Mouse (Mus musculus) limb, embryonic 12.5 days (tissue): ENCODE results near the gene Ndufa13. TPM values are rescaled to one million over a fixed set of nuclear protein-coding genes. Genes with fewer than 3 reads are reported as not detected.

ENCODE experiments used
- ATAC-seq: fragments of 200-750 bp; cut with Nextera tagmentation; 2 replicates; pipeline ENCODE4 v1.8.0; 2017; ENCODE audit warnings: low read depth, moderate TSS enrichment; ENCODE audit not compliant: insufficient number of reproducible peaks, insufficient read depth, low FRiP score, low TSS enrichment
- H3K27ac ChIP-seq: fragments of 300-500 bp; sonication (generic); 2 replicates; pipeline ENCODE4 v1.5.1; 2016; ENCODE audit warnings: mild to moderate bottlenecking, moderate library complexity
- H3K27me3 ChIP-seq: fragments of 300-500 bp; sonication (generic); 2 replicates; pipeline ENCODE4 v1.6.1; 2016; ENCODE audit warnings: mild to moderate bottlenecking, moderate library complexity
- H3K36me3 ChIP-seq: fragments of 300-500 bp; sonication (generic); 2 replicates; pipeline ENCODE4 v1.6.1; 2016; ENCODE audit warnings: mild to moderate bottlenecking, moderate library complexity
- H3K4me1 ChIP-seq: fragments of 300-500 bp; sonication (generic); replicated peaks from 2 replicates; pipeline ENCODE4 v1.6.1; 2016
- H3K4me2 ChIP-seq: fragments of 300-500 bp; sonication (generic); 2 replicates; pipeline ENCODE4 v1.6.1; 2016; ENCODE audit warnings: mild to moderate bottlenecking, moderate library complexity
- H3K4me3 ChIP-seq: fragments of 300-500 bp; sonication (generic); replicated peaks from 2 replicates; pipeline ENCODE4 v1.5.1; 2016; ENCODE audit warnings: mild to moderate bottlenecking
- H3K9ac ChIP-seq: fragments of 300-500 bp; sonication (generic); replicated peaks from 2 replicates; pipeline ENCODE4 v1.6.1; 2016; ENCODE audit warnings: mild to moderate bottlenecking, moderate library complexity
- H3K9me3 ChIP-seq: fragments of 300-500 bp; sonication (generic); 2 replicates; pipeline ENCODE4 v1.6.1; 2016; ENCODE audit warnings: mild to moderate bottlenecking, moderate library complexity
- WGBS: fragments of 180-500 bp; shearing (Covaris S2); methylation state at CpG from one replicate; pipeline ENCODE4 v1.1.7; 2016; 5-methylcytosine and 5-hydroxymethylcytosine counted together
- polyA plus RNA-seq: library from polyadenylated mRNA; unstranded; fragments of >200 nt; fragmentation: Nextera tagmentation; extraction: Ambion mirVana; gene quantifications from 2 replicates; pipeline ENCODE4 v1.2.1, GENCODE M21; 2016

Ndufa13 gene
- polyA plus RNA-seq, 1 experiment from 2014 or later = 172 TPM

- no peak for ATAC-seq
- H3K9me3 ChIP-seq = no peaks in the 10 kb centered on the region
- H3K36me3 ChIP-seq = peaks cover 36% of the 10 kb centered on the region
- H3K4me1 ChIP-seq = peaks cover 38% of the 10 kb centered on the region
- peaks cover 68% of the 10 kb centered on the region for H3K27me3 ChIP-seq
- H3K4me3 ChIP-seq = no peak overlapping the region
- H3K27ac ChIP-seq = no peak overlapping the region
- H3K9ac ChIP-seq = no peak overlapping the region
- H3K4me2 ChIP-seq = no peak overlapping the region
- 41% methylated on average over 19 of the region's 19 CpGs for WGBS
Observed at GRCm38 (mm10) chr8:69890813-69891241, 11.5 kb downstream of the Ndufa13 start.

GRCm38 (mm10) chr8:69888902-69889301, 13.5 kb downstream of the Ndufa13 start:
- Histone ChIP-seq H3K4me1 (peaks cover 37% of the 10 kb centered on the region), H3K9me3 (no peaks in the 10 kb centered on the region), H3K9ac (no peak overlapping the region; the same call in 1 of the 2 replicates), H3K27ac (no peak overlapping the region), H3K36me3 (peaks cover 19% of the 10 kb centered on the region), H3K4me2 (peak overlapping the region; percentile 50), H3K27me3 (peaks cover 88% of the 10 kb centered on the region), H3K4me3 (peak overlapping the region; percentile 30)
- WGBS = 4% methylated on average over 32 of the region's 32 CpGs
- no peak for ATAC-seq

- peaks cover 13% of the 10 kb centered on the region for H3K36me3 ChIP-seq
- no peak for ATAC-seq
- peaks cover 93% of the 10 kb centered on the region for H3K27me3 ChIP-seq
- H3K4me3 ChIP-seq = peak overlapping the region; percentile 30
- H3K4me1 ChIP-seq = peaks cover 37% of the 10 kb centered on the region
- H3K9ac ChIP-seq = no peak overlapping the region
- no peaks in the 10 kb centered on the region for H3K9me3 ChIP-seq
- H3K4me2 ChIP-seq = peak overlapping the region; percentile 50
- 7% methylated on average over 24 of the region's 24 CpGs for WGBS
- H3K27ac ChIP-seq = no peak overlapping the region
Observed at GRCm38 (mm10) chr8:69888244-69888866, 14.0 kb downstream of the Ndufa13 start.

GRCm38 (mm10) chr8:69887289-69888243, 14.8 kb downstream of the Ndufa13 start, which contains the start of gene Cilp2:
Gene Cilp2, minus strand, starts transcription at chr8:69887687.
- no peak within 1 kb of the TSS for H3K27ac ChIP-seq
- H3K36me3 ChIP-seq = peaks cover 6% of the 10 kb centered on the region
- H3K9me3 ChIP-seq = no peaks in the 10 kb centered on the region
- peak within 1 kb of the TSS; percentile 50 for H3K4me2 ChIP-seq
- WGBS = 2% methylated on average over 60 of the region's 60 CpGs
- peak within 1 kb of the TSS; percentile 30 for H3K4me3 ChIP-seq
- ATAC-seq = 0 out of 2 replicates have a peak, but pooled peaks have one; percentile 17
- H3K4me1 ChIP-seq = peaks cover 37% of the 10 kb centered on the region
- H3K9ac ChIP-seq = peak within 1 kb of the TSS; percentile 9
- H3K27me3 ChIP-seq = peaks cover 99% of the 10 kb centered on the region

GRCm38 (mm10) chr8:69884141-69884540, 18.2 kb downstream of the Ndufa13 start:
- Histone ChIP-seq H3K4me3 (no peak overlapping the region), H3K27ac (no peak overlapping the region), H3K9me3 (no peaks in the 10 kb centered on the region), H3K36me3 (no peaks in the 10 kb centered on the region), H3K27me3 (peaks cover 100% of the 10 kb centered on the region), H3K4me2 (no peak overlapping the region), H3K9ac (no peak overlapping the region), H3K4me1 (peaks cover 47% of the 10 kb centered on the region)
- ATAC-seq = no peak
- 53% methylated on average over 13 of the region's 13 CpGs for WGBS

- Histone ChIP-seq H3K4me3 (peak overlapping the region; percentile 41), H3K4me1 (peaks cover 36% of the 10 kb centered on the region), H3K9ac (no peak overlapping the region), H3K27ac (no peak overlapping the region), H3K9me3 (no peaks in the 10 kb centered on the region), H3K36me3 (no peaks in the 10 kb centered on the region), H3K27me3 (peaks cover 100% of the 10 kb centered on the region), H3K4me2 (peak overlapping the region; percentile 56; the same call in 1 of the 2 replicates)
- 13% methylated on average over 52 of the region's 52 CpGs for WGBS
- ATAC-seq = no peak
Observed at GRCm38 (mm10) chr8:69882833-69883600, 19.3 kb downstream of the Ndufa13 start.

- Histone ChIP-seq H3K9ac (peak overlapping the region; percentile 23; the same call in 1 of the 2 replicates), H3K4me1 (peaks cover 28% of the 10 kb centered on the region)
- 8% methylated on average over 103 of the region's 103 CpGs for WGBS
Observed at GRCm38 (mm10) chr8:69882021-69882756, 20.2 kb downstream of the Ndufa13 start.

GRCm38 (mm10) chr8:69881261-69881865, 21.0 kb downstream of the Ndufa13 start:
- Histone ChIP-seq H3K27ac (no peak overlapping the region), H3K4me2 (peak overlapping the region; percentile 56), H3K9ac (peak overlapping the region; percentile 23; the same call in 1 of the 2 replicates), H3K36me3 (no peaks in the 10 kb centered on the region), H3K9me3 (no peaks in the 10 kb centered on the region), H3K27me3 (peaks cover 100% of the 10 kb centered on the region), H3K4me3 (peak overlapping the region; percentile 41), H3K4me1 (peaks cover 20% of the 10 kb centered on the region)
- no peak for ATAC-seq
- 20% methylated on average over 79 of the region's 79 CpGs for WGBS

More at GRCm38 (mm10) chr8:69882021-69882756, 20.2 kb downstream of the Ndufa13 start:
- Histone ChIP-seq H3K4me3 (peak overlapping the region; percentile 41), H3K9me3 (no peaks in the 10 kb centered on the region), H3K36me3 (no peaks in the 10 kb centered on the region), H3K27me3 (peaks cover 100% of the 10 kb centered on the region), H3K27ac (no peak overlapping the region), H3K4me2 (peak overlapping the region; percentile 56)
- peak; percentile 10; the same call in 1 of the 2 replicates for ATAC-seq

GRCm38 (mm10) chr8:69880841-69881240, 21.5 kb downstream of the Ndufa13 start:
- Histone ChIP-seq H3K4me3 (peak overlapping the region; percentile 41), H3K9ac (no peak overlapping the region)

GRCm38 (mm10) chr8:69879678-69880077, 22.7 kb downstream of the Ndufa13 start:
- Histone ChIP-seq H3K9me3 (no peaks in the 10 kb centered on the region), H3K36me3 (no peaks in the 10 kb centered on the region), H3K4me3 (no peak overlapping the region), H3K4me1 (peaks cover 14% of the 10 kb centered on the region), H3K9ac (no peak overlapping the region), H3K27ac (no peak overlapping the region), H3K27me3 (peaks cover 89% of the 10 kb centered on the region), H3K4me2 (no peak overlapping the region)
- no peak for ATAC-seq
- 58% methylated on average over 8 of the region's 8 CpGs for whole genome bisulfite sequencing

More at GRCm38 (mm10) chr8:69880841-69881240, 21.5 kb downstream of the Ndufa13 start:
- no peak overlapping the region for H3K27ac ChIP-seq
- no peaks in the 10 kb centered on the region for H3K9me3 ChIP-seq
- 9% methylated on average over 37 of the region's 37 CpGs for WGBS
- H3K36me3 ChIP-seq = no peaks in the 10 kb centered on the region
- H3K27me3 ChIP-seq = peaks cover 100% of the 10 kb centered on the region
- peaks cover 16% of the 10 kb centered on the region for H3K4me1 ChIP-seq
- H3K4me2 ChIP-seq = peak overlapping the region; percentile 56
- ATAC-seq = no peak
